Mouse (Mus musculus) layer of hippocampus, adult 2 months (tissue): Measurements from ENCODE around the gene Sept12. TPM values are rescaled to one million over a fixed set of nuclear protein-coding genes. Genes with fewer than 3 reads are reported as not detected.

Source experiments
- DNase-seq, 2 experiments: peaks; one replicate each; pipeline ENCODE4 v3.0.0; 2022; ENCODE audit warnings: low spot score in 2 of 2
- H3K27ac ChIP-seq: fragments of 200-600 bp; 2 replicates; pipeline ENCODE4 v1.8.1; 2022
- H3K4me3 ChIP-seq: fragments of 200-600 bp; 2 replicates; pipeline ENCODE4 v1.8.1; 2022; ENCODE audit warnings: mild to moderate bottlenecking
- CTCF ChIP-seq: fragments of 200-600 bp; conservative IDR thresholded peaks from 2 replicates; pipeline ENCODE4 v1.8.1; 2022; ENCODE audit warnings: antibody characterized with exemption, mild to moderate bottlenecking, moderate library complexity
- total RNA-seq, 2 experiments: library from RNA; stranded (reverse); gene quantifications; 2 replicates each; pipeline ENCODE4 v1.2.3; 2021

Sept12 gene
- total RNA-seq, 2 experiments from 2014 or later, result not detected

DNA sequence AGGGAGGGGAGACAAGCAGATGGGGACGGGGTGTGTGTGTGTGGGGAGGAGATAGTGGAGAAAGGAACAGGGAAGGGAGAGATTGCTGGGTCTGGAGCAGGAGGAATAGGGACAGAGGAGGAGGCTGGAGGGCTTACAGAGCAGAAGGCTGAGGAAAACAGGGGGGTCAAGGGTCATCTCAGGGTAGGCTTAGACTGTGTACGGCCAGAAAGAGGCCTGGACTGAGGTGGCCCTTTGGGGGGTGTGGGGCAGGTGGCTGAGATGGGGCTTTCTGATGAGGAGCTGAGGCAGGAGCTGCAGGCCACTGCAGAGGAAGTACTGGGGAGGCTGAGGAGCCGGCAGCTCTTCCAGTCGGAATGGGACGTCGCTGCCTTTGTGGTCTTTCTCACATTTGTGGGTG is 9.8 kb upstream of the Sept12 start:
- DNase-seq, result no peak
- Histone ChIP-seq H3K4me3 (no peak overlapping the region), H3K27ac (no peak overlapping the region)
- no peak for TF ChIP-seq CTCF

DNA sequence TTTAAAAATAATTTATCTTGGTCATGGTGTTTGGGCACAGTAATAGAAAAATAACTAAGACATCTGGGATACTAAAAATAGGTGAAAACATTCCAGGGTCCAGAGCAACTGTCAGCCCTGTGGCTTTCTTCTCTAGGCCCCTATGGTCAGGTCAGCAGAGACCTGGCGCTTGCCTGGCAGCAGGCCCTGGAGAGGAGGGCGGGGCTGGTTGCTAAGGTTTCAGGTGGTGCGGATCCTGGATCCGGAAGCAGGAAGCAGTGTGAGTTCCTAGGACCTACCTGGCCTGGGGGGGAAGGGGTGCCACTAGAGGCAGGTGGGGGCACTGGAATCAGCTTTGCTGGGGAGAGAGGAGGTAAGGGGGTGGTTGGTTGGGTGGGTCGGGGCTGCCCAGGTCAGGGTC is 9.4 kb upstream of the Sept12 start, which contains the start of gene Smim22:
Smim22 (plus strand) TSS at position 222 of the 400 bp plus-strand sequence.
- Histone ChIP-seq H3K4me3 (no peak within 1 kb of the TSS), H3K27ac (no peak within 1 kb of the TSS)
- no peak for TF ChIP-seq CTCF
- no peak for DNase-seq

DNA sequence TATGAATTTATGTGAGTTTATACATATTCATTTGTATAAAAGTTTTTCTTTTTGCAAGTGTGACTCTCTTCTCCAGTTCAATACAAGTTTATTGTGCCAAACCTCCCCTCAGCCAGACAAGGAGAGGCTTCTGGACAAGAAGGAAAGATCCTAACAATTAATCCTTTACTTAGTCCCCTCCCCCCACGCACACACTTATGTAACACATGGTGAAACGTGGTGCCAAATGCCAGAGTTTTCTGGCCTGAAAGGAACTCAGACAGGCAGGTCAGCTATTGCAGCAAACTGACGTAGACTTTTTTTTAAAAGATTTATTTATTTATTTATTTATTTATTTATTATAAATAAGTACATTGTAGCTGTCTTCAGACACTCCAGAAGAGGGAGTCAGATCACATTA is 3.0 kb upstream of the Sept12 start:
- no peak overlapping the region for H3K4me3 ChIP-seq
- TF ChIP-seq CTCF, result no peak

GRCm38 (mm10) chr16:4998984-4999383 is 1.3 kb upstream of the Sept12 start:
- DNase-seq, result no peak
- H3K4me3 ChIP-seq, result no peak overlapping the region
- H3K27ac ChIP-seq, result no peak overlapping the region
- no peak for TF ChIP-seq CTCF

More for the DNA sequence above, 3.0 kb upstream of the Sept12 start:
- no peak for DNase-seq
- H3K27ac ChIP-seq, result no peak overlapping the region

DNA sequence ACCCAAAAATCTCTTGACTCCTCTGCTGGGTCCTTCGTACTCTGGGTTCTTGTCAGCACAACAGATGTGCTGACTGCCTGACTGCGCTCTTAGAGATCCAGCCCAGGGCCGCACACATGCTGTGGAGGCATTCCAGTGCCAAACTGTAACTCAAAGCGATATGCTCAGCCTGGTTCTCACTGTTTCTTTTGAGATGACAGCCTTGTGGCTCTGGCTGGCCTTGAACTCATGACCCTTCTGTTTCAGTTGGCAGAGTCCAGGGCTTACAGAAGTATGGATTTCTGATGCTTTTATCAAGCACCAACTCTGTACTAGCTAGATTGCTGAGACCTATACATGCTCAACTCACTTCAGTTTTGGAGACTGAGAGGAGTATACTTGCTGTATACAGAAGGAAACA is 4.4 kb downstream of the Sept12 start:
- Histone ChIP-seq H3K4me3 (no peak overlapping the region), H3K27ac (no peak overlapping the region)
- DNase-seq, result no peak
- TF ChIP-seq CTCF, result no peak

- no peak for DNase-seq
- no peak for TF ChIP-seq CTCF
- Histone ChIP-seq H3K4me3 (no peak overlapping the region), H3K27ac (no peak overlapping the region)
These were observed 12.9 kb downstream of the Sept12 start for GRCm38 (mm10) chr16:4984717-4985116.

GRCm38 (mm10) chr16:4979755-4980380 is 17.8 kb downstream of the Sept12 start:
- DNase-seq, result no peak
- Histone ChIP-seq H3K27ac (no peak overlapping the region), H3K4me3 (no peak overlapping the region)
- peak; percentile 84 for TF ChIP-seq CTCF

DNA sequence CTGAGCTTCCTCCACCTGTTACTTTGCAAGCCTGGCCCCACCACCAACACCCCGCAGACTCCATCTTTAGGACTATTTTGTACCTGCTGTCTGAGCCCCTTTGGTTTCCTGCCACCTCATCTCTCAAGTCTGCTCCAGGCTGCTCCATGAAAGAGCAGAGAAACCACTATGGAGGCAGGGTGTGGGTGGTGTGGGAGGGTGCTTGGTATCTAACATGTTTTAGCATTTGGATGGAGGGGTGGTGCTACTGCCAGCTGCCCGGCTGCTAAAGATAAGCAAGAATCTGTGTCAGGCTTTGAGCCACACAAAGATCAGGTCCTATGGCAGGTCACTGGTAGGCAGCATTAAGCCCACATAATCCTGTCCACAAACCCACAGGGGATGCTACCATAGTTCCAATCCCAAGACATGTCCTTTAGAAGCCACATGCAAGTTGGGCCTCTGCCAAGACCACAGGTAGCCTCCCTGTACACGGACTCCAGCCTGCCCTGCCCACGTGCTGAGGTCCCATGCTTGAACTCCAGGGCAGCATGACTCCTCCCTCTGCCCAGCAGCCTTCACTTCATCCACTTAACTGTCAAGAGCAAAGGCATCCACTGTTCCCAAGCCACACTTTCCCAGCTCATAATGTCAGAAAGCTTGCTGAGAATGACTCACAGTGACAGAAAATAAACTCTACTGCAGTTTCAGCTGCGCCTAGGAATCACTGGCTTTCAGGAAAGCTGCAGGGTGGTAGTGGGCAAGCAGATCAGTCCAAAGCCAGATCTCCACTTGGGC is 19.2 kb downstream of the Sept12 start:
- Histone ChIP-seq H3K27ac (peak overlapping the region; percentile 81), H3K4me3 (no peak overlapping the region)
- no peak for TF ChIP-seq CTCF
- DNase-seq, result no peak

- no peak for DNase-seq
- Histone ChIP-seq H3K27ac (peak overlapping the region; percentile 72), H3K4me3 (no peak overlapping the region)
- no peak for TF ChIP-seq CTCF
These were observed 21.5 kb downstream of the Sept12 start for GRCm38 (mm10) chr16:4976180-4976579.

DNA sequence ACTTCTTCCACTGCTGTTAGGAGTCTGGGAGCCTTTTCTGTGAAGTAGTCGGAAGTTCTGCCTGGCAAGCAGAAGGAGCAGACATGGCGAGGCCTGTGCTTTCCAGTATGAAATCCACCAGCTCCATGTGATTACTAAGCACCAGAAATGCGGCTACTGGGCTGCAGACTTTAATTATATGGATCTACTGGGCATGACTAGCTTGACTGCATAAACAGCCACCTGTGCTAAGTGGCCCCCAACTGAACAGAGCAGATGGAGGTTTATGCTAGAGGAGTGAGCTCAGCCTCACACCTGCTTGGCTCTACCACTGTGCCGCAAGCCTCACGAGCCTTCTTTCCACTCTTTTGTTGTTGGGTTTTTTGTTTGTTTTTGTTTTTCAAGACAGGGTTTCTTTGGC is 23.1 kb downstream of the Sept12 start:
- TF ChIP-seq CTCF, result no peak
- Histone ChIP-seq H3K27ac (no peak overlapping the region), H3K4me3 (no peak overlapping the region)
- no peak for DNase-seq

- no peak for TF ChIP-seq CTCF
- DNase-seq, result no peak
- no peak overlapping the region for H3K4me3 ChIP-seq
- H3K27ac ChIP-seq, result no peak overlapping the region
These were observed 26.0 kb downstream of the Sept12 start for GRCm38 (mm10) chr16:4971626-4972025.

DNA sequence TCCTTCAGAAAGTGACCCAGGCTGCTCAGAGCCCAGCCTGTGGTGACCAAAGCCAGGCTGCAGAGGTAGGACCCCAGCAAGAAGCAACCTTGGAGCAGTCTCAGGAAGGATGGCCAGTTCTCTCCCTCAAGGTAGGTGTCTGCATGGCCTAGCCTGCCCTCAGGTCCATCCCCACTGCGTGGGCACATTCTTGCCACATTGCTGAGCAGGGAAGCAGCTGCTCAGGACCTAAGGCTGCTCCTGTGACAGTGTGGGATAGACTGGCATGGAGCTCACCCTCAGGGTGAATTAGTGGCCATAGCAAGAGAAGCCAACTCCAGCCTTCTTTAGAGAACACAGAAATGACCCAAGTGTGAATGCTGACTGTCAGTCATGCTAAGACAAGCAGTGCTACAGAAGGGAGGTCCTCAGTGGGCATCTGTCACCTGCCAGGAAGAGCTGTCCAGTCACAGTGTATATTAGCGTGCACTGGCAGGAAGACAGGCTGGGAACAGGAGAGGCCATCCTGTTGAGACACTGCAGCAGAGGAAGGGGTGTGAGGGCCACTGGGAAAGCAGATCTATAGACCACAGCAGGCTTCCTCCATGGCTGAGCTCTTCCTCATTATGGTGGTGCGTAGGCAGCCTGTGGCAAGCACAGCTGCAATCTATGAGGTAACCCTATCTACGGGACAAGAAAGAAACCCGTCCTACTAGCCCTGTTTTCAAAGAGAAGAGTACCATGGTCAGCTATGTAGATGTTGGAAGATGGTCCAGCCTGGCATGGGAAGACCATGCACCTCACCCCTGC is 28.4 kb downstream of the Sept12 start:
- TF ChIP-seq CTCF, result no peak
- Histone ChIP-seq H3K27ac (no peak overlapping the region), H3K4me3 (no peak overlapping the region)
- no peak for DNase-seq

- Histone ChIP-seq H3K4me3 (no peak overlapping the region), H3K27ac (no peak overlapping the region)
- no peak for DNase-seq
- no peak for TF ChIP-seq CTCF
These were observed 29.2 kb downstream of the Sept12 start for GRCm38 (mm10) chr16:4968426-4968825.
